Comparison of ENCODE assay signal across 1 mouse cellular context in genomic region chr2:32712934-32713817, GRCm38 (mm10).
TF ChIP-seq lines count a peak whose summit lies in the region.

TSS of gene Cdk9 (minus strand) at chr2:32713076.

TF ChIP-seq in CH12.LX, 34 proteins besides CTCF, POLR2A, EP300 and RAD21 (continued from another document):
- peak; percentile 46; the same call in 1 of the 2 replicates for TF ChIP-seq NELFE (IDR thresholded peaks at IDR 0.05; ENCODE audit: low read depth, low read length)
- no peak for TF ChIP-seq KAT2A (IDR thresholded peaks at IDR 0.05; ENCODE audit: insufficient replicate concordance, low read length)
- no peak; the same call in 1 of the 2 replicates for TF ChIP-seq ETS1 (conservative IDR thresholded peaks at IDR 0.05; ENCODE audit: low read depth, low read length)
- no peak for TF ChIP-seq MYC (IDR thresholded peaks at IDR 0.05; ENCODE audit: low read depth, low read length)
- TF ChIP-seq POLR2AphosphoS2 (IDR thresholded peaks at IDR 0.05; ENCODE audit: low read depth, low read length) = no peak
- no peak for TF ChIP-seq CHD1 (IDR thresholded peaks at IDR 0.05; ENCODE audit: low read depth, low read length)
- TF ChIP-seq TBP (conservative IDR thresholded peaks at IDR 0.05; ENCODE audit: low read depth, low read length) = no peak
- TF ChIP-seq IRF4 (IDR thresholded peaks at IDR 0.05; ENCODE audit: low read depth, low read length) = peak; percentile 53; the same call in 1 of the 2 replicates
- TF ChIP-seq ZC3H11A (IDR thresholded peaks at IDR 0.05; ENCODE audit: low read depth, low read length) = peak; percentile 81
- TF ChIP-seq E2F4 (IDR thresholded peaks at IDR 0.05; ENCODE audit: insufficient replicate concordance, low read depth, low read length) = no peak
- TF ChIP-seq BHLHE40 (IDR thresholded peaks at IDR 0.05; ENCODE audit: low read depth, low read length) = no peak; the same call in 1 of the 2 replicates
- peak; percentile 71 for TF ChIP-seq SIN3A (IDR thresholded peaks at IDR 0.05; ENCODE audit: low read length)
- no peak for TF ChIP-seq NRF1 (IDR thresholded peaks at IDR 0.05; ENCODE audit: low read depth, low read length)
- no peak for TF ChIP-seq RCOR1 (conservative IDR thresholded peaks at IDR 0.05; ENCODE audit: low read depth, low read length)
- no peak for TF ChIP-seq ZMIZ1 (IDR thresholded peaks at IDR 0.05; ENCODE audit: low read depth, low read length)
- no peak for TF ChIP-seq GABPA (IDR thresholded peaks at IDR 0.05; ENCODE audit: insufficient replicate concordance, low read depth, low read length)
- no peak for TF ChIP-seq ZKSCAN1 (IDR thresholded peaks at IDR 0.05; ENCODE audit: borderline replicate concordance, low read depth, low read length)
- TF ChIP-seq JUND (conservative IDR thresholded peaks at IDR 0.05; ENCODE audit: low read depth, low read length) = no peak
- TF ChIP-seq MEF2A (IDR thresholded peaks at IDR 0.05; ENCODE audit: borderline replicate concordance, low read depth, low read length) = peak; percentile 13; the same call in 1 of the 2 replicates
- no peak for TF ChIP-seq MAZ (IDR thresholded peaks at IDR 0.05; ENCODE audit: low read depth, low read length)
- TF ChIP-seq USF2 (conservative IDR thresholded peaks at IDR 0.05; ENCODE audit: low read depth, low read length) = no peak
TF ChIP-seq in CH12.LX: peak in this region for 11.
